Mouse (Mus musculus) retina, adult 2 months (tissue): ENCODE measurements around the gene Col6a4.

ENCODE experiments used
- DNase-seq: peaks from one replicate; pipeline ENCODE4 v3.0.0-alpha.2; 2012; ENCODE audit warnings: low read depth, low spot score

Gene Col6a4

GRCm38 (mm10) chr9:105960533-105960932 is 136.1 kb downstream of the Col6a4 start, which contains the start of gene Col6a5:
Gene Col6a5, minus strand, starts transcription at chr9:105960643.
- DNase-seq = no peak

- DNase-seq = no peak
These were observed 137.5 kb downstream of the Col6a4 start for GRCm38 (mm10) chr9:105959116-105959515.

GRCm38 (mm10) chr9:105949755-105950154 is 146.8 kb downstream of the Col6a4 start:
- no peak for DNase-seq

GRCm38 (mm10) chr9:105947577-105947976 is 149.0 kb downstream of the Col6a4 start:
- no peak for DNase-seq
